Comparison of ENCODE assay signal across 3 mouse cellular contexts in the genomic region with DNA sequence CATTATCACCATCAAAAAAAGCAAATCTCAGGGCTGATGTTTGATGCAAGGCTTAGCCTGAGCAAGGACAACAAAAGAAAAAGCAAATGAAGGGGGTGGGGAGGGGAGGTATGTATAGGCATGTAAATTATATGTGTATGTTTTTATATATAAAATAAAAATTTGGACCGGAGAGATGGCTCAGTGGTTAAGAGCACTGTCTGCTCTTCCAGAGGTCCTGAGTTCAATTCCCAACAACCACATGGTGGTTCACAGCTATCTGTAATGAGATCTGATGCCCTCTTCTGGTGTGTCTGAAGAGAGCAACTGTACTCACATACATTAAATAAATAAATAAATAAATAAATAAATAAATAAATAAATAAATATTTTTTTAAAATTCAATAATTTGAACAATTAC. TPM values are rescaled to one million over a fixed set of nuclear protein-coding genes. Genes with fewer than 3 reads are reported as not detected.
A peak's percentile ranks its signal among the peaks of the same experiment; 100 is the strongest.
DNase-seq lines count a peak whose midpoint lies in the region; ATAC-seq and TF ChIP-seq lines count a peak whose summit lies in the region.
"Not testable (repeated sequence)": the region's sequence is repeated elsewhere in the genome, so short reads cannot be mapped to it uniquely, and the experiment has no call there.

No protein-coding gene starts in this region.

- 86% methylated on average over 1 of the region's 1 CpGs for WGBS in midbrain, embryonic 11.5 days

- not testable (repeated sequence) for H3K27me3 ChIP-seq in midbrain, embryonic 11.5 days (ENCODE audit: control insufficient read depth, insufficient read depth, low read length)

- not testable (repeated sequence) for ATAC-seq in midbrain, embryonic 11.5 days (ENCODE audit: low FRiP score)

- not testable (repeated sequence) for H3K36me3 ChIP-seq in midbrain, embryonic 11.5 days (ENCODE audit: control insufficient read depth, insufficient read depth, low read length)

- peak; percentile 34 for TF ChIP-seq CTCF in layer of hippocampus, adult 2 months (conservative IDR thresholded peaks at IDR 0.05)

- H3K4me1 ChIP-seq in midbrain, embryonic 11.5 days (ENCODE audit: control insufficient read depth, insufficient read depth, low read length) = not testable (repeated sequence)

- not testable (repeated sequence) for H3K9me3 ChIP-seq in midbrain, embryonic 11.5 days (ENCODE audit: control insufficient read depth, low read length)

- H3K4me3 ChIP-seq in layer of hippocampus, adult 2 months; midbrain, embryonic 11.5 days (ENCODE audit: low read depth, low read length): not testable (repeated sequence)

- H3K4me2 ChIP-seq in midbrain, embryonic 11.5 days = not testable (repeated sequence)

- H3K9ac ChIP-seq in midbrain, embryonic 11.5 days (ENCODE audit: low read length) = not testable (repeated sequence)

- H3K27ac ChIP-seq in layer of hippocampus, adult 2 months; midbrain, embryonic 11.5 days (ENCODE audit: low read depth, low read length): not testable (repeated sequence)

- DNase-seq in heart, adult 11 months = peak; percentile 53
- DNase-seq in layer of hippocampus, adult 2 months (ENCODE audit: low spot score in 2 of 2) = not testable (repeated sequence)
- DNase-seq in midbrain, embryonic 11.5 days (ENCODE audit: low spot score, missing footprints) = peak; percentile 80

RNA-seq across cellular contexts. Expression of gene Ncoa6, which starts 25.8 kb away (rescaled TPM):
- 10 to 100 TPM; 70.4 to 76.3 TPM for total RNA-seq in layer of hippocampus, adult 2 months (2021)
- 33.5 and 33.6 TPM in 2 replicates for polyA plus RNA-seq in midbrain, embryonic 11.5 days (2014; fragmentation: Nextera tagmentation; extraction: Ambion mirVana)
